Mouse (Mus musculus) brain, adult 2 months (tissue): Measurements from ENCODE around the gene Foxo6.
A peak's percentile ranks its signal among the peaks of the same experiment; 100 is the strongest.

Source experiments
- DNase-seq: peaks from one replicate; pipeline ENCODE4 v3.0.0; 2011; ENCODE audit warnings: low read depth, low spot score

Foxo6 gene

DNA sequence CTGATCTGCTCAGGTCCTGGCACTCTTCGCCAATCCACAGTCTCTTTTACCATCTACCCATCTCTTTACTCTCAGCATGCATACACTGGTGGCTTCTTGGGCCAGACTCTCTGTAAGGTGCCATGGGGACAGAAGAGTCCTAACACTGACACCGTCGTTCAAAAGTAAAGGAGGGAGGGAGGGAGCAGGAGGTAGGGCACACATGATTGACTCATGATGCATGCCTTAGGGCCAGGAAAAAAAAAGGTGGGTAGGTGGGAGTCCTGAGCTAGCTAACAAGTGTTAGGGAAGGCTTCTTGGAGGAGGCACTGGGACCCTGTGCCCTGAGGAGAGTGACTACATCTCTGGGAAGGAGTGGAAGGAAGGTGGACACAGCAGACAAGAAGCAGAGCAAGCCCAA, 1.9 kb downstream of the Foxo6 start:
- no peak for DNase-seq

DNA sequence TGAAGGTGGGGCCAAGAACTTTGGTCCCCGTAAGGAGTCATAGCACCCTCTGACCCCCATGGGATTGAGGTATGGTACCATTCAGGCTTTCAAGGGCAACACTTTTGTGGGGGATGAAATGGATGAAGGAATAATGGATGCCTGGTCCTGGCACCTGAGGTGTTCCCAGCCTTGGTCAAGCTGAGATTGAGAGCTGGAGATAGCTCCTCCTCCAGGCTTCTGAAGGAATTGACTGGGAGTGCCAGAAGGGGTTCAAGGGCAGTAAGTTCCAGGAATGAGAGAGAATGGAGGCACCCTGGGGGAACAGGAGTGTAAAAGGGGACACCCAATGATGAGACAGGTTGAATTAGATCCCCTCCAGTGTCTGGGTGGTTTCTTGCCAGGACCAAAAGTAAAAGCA, 3.0 kb downstream of the Foxo6 start:
- no peak for DNase-seq

DNA sequence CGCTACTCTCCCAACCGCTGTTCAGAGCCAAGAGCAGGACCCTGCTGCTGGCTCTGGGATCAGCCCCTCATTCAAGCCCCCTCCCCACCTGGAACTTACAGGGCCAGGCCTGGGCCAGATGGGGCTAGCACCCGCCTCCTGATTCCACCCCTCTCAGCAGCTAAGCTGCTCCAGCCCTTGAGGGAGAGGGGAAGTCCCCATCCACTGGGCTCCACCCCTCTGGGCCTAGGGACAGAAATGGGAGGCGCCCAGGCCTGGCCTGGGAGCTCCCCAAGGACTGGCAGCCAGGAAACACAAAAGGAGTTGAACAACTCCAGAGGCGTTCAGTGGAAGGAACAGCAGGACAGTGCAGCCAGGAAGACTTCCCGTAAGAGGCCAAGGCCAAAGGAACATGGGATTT, 4.0 kb downstream of the Foxo6 start:
- DNase-seq: peak; percentile 87

DNA sequence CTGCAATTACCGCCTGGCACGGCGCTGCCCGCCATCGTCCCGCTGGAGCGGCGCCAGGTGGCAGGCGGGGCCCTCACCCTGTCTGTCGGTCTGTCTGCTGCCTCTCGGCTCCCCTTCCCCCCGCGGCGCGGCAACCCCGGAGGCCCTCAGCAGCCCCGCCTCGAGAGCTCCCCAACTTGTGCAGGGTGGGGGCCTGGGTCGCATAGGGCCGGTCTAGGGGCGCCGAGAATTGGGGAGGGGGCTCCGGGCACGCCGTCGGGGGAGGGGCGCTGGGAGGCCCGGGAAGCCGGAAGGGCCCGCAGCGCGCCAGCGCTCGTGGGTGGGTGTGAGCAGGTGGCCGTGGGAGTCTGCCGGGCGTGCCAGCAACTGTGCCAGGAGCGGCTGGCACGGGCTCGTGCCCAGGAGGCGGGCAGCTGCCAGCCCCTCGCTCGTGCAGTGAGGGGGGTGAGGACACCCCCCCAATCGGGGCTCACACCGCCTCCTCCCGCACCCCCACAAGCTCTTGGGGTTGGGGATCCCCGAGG, 4.5 kb downstream of the Foxo6 start:
- DNase-seq: peak; percentile 83

DNA sequence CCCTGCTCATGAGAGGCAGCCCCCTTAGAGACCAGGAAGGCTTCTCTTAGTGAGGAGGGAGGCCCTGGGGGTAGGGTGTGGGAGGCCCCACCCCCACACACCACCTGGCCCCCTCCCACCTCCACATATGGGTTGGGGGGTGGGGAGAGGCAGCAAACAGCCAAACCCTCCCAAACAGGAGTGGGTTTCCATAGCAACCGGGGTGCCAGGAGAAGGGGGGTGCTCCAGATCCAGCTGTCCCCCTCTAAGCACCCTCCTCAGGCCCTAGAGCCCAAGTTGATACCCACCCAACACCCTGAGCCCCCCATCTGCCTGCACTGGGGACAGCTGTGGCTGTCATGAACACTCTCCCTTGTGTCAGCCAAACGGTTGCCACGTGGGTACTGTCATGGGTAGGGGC, 6.1 kb downstream of the Foxo6 start:
- DNase-seq: peak; percentile 45

DNA sequence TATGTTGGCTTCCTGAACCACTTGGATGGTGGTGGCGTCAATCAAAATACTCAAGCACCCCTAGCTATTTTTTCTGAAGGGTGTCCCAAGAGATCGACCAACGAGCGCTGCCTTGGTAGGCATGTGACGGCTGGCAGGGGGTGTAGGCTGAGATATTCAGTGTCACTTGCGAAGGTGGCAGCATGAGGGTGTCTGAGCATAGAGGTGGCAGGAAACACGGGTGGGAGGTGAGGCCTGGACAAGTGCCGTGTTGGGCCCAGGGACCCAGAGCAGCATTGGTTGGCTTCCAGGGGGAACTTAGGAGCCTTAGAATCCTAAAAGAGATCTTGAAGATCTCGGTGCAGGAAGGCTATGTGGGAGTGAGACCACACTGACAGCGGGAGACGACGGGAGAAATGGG, 6.7 kb downstream of the Foxo6 start:
- peak; percentile 72 for DNase-seq

DNA sequence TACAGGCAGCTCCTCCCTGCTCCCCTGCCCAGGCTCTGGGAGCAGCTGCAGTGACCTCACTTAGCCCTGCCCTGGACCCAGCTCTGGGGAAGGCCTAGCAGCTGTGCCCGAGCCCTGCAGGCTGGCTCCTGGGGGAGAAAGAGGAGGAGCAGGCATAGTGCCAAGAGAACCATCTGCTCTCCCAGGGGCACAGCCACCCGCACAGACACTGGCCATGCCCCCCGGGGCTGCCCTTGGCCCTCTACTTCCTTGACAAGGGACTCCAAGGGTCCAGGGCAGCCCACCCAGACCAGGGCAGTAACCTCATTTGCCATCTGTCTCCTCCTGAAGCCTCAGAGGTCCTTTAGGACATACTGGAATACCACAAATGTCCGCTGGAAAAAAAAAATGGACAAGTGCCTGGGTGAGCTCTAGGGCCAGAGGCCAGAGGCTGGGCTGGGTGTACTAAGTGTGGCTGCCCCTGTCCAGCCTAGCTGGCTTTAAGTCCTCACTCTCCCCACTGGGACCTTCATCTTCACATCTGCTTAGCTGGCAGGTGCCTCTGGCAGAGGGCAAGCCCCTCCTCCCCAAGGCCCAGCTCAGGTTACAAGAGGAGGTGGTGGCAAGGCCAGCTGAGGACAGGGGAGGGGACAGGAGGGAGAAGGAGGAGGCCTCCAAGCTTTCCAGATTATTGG, 9.8 kb downstream of the Foxo6 start:
- peak; percentile 78 for DNase-seq

DNA sequence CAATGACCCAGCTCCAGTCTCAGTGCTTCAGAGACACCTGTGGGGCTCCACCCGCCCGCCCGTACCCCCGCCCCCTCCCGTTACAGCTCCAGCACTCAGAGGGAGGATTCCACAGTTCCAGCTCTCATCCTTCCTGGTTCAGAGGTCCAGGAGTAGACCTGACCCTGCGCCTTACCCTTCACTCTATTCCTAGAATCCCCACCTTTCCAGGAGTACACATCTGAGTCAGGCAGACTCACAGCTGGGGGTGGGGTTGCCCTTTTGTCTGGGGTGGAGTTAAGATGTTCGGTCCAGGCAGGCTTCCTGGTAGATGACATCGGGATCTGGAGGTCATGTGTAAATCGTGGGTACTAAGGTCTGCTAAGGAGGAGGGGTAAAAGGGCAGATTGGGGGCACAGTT, 11.7 kb downstream of the Foxo6 start:
- DNase-seq: no peak

DNA sequence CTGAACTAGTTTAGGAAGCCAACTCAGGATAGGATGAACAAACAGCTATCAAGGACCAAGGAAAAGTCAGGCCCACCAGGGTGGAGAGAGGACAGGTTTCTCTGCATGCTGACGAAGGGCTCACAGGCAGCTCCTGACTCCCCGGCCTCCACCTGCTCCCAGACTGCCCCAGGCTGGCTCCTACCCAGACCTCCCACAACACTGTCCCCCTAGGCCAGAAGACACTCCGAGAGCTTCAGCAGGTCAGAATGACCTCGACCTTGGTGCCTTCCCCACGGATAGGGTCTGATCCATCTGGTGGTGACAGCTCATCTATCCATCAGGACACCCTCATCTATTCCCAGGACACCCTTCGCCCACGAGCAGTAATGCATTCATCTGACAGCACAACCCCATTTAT, 13.6 kb downstream of the Foxo6 start:
- no peak for DNase-seq

DNA sequence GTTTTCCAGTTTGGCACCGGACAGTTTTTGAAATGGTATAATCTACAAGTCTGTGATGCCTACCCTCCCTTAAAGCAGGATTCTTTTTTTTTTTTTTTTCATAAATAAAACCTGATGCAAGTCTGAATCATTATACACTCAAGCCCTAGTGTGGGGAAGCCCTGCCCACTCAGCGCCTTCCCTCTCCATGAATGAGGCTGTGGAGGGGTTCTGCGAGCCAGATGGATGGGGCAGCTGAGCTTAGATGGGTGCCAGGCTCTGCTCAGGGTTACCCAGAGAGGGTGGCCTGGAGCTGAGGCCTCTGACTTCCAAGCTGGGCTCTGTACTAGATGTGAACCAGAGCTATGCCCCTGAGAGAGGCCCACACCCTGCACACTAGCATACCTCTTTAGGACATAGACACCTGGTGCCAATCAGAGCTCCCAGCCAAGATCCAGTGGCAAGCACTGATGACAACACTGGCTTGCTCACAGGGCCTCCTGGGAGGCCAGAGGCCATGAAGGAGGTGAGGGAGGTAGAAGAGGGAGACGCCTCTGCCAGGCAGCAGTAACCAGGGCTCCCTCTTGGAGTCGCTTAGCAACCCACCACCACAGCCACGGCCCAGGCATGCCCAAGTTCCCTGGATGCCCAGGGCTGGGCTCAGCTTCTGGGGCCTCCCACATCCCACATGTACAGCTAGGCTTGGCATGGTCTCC, 15.1 kb downstream of the Foxo6 start:
- DNase-seq: peak; percentile 71

DNA sequence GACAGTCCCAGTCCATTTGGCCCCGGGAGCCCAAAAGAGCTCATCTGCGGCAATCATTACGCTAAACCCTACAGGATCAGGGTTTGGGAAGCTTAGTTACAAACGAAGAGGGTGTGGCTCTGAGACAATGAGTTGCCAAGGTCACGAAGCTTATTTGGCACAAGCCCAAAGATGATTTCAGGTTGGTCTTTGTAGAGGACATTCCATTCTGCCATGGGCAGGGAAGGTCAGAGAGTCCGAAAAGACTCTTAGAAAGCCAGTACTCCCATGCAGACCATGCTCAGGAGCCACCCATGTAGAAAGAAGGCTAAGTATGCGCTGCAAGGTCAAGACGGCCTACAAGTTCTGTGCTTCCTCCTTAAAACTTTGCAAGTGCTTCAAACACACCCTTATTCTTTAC, 15.9 kb downstream of the Foxo6 start:
- no peak for DNase-seq

DNA sequence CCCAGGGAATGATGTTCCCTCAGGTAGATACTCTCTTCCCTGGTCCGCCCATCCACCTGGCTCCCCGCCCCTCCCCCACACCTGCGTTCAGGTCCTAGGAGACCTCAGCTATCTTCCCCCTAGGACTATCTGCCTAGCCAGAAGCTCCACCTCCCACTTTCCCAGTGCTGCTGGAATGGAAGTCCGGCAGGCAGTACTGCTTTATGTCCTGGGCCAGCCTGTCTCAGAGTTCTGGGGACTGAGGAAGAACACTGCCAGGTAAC, 16.3 kb downstream of the Foxo6 start:
- no peak for DNase-seq

DNA sequence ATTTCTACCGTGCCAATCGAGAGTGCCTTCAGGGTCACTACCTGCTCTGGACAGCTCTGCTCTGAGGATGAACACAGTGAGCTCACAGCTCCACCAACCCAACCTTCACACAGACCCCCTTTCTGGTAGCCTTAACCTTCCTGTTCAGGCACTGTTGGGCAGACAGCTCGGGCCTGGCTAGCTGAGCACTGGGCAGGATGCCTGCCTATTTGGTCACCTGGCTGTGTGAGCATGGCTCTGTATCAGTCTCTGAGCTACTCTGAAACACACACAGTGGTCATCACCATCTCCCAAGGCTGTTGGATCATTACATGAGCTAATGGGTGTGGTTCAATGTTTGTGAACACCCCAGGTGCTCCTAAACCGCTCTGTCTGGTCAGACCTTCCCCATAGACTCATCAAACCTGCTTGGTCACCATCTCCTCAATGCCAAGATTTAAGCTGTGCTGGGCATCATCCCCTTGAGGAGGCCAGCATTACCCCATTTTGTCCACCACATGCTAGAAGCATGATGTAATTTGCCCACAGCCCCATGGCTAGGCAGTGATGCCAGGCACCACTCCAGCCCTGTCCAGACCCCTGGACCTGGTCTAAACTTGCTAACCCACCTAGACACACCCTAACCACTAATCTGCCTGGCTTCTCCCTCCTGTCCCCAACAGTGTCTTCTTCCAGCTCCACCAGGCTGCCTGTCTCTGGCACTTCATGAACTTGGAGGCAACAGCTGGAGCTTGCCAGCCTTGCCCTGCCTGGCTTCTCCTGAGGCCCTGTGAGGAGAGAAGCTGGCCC, 16.8 kb downstream of the Foxo6 start:
- DNase-seq: no peak

DNA sequence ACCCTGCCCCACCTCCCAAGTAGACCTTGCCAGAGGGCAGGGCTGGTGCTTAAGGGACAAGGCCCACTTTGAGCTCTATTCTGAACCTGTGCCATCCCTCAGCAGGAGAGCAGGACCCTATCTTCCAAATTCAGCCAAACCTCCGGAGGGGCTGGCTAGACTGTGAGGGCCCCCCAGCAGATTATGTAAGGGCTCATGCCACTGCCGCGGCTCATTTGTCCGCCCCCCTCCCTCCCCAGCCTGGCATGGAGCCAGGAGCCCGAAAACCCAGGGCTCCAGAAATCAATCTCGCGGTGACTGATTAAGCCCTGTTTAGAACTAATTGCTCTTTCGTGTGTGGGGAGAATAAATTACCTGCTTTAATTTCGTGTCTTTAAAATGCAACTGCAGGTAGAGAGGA, 17.7 kb downstream of the Foxo6 start:
- DNase-seq: no peak

DNA sequence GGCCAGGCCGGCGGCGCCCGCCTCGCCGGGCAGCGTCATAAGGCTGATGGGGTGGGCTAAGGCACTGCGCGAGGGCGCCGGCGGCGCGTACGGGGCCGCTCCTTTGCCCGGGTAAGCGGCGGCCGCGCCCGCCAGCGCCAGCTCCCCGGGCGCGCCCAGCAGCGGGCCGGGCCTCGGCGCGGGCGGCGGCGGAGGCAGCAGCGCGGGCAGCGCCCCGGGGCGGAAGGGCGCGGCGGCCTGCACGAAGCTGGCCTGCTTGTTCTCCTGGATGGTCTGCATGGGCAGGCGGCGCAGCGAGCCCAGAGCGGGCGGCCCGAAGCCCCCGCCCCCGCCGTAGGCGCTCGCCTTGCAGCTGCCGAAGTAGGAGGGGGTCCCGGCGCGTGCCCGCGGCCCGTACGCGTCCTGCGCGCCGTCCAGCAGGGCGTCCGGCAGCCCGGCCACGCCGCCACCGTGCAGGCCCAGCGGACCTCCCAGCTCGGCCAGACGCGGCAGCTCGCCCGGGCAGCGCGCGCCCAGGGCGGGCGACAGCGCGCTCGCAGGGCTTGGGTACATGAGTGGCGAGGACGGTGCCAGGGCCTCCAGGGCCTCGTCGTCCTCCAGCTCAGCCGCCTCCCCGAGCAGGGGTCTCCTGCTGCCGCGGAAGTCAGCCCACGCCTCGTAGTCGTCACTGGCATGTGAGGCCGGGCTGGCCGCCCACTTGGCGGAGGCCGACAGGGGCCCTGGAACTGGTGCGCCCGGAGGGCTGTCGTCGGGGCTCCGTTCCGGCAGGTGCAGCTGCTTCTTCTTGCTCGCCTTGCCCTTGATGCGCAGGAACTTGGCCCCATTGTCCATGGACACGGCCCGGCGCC, 18.7 kb downstream of the Foxo6 start:
- no peak for DNase-seq

DNA sequence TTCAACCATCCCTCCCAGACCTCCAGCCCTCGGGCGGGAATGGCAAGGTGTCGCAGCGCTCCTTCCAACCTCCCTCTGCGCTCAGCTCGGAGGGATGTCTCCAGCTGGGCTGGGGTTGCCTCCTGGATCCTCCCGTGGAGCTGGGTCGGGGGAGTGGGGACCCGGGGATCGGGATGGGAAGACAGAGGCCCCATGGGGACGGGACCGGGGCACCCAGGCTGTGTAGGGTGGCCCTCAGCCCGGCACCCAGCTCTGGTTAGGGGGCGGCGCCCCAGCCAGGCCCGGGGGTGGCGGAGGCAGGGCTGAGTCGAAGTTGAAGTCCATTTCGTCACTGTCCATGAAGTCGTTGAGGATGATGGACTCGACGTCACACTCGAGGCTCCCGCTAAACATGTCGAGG, 19.5 kb downstream of the Foxo6 start:
- DNase-seq: no peak

DNA sequence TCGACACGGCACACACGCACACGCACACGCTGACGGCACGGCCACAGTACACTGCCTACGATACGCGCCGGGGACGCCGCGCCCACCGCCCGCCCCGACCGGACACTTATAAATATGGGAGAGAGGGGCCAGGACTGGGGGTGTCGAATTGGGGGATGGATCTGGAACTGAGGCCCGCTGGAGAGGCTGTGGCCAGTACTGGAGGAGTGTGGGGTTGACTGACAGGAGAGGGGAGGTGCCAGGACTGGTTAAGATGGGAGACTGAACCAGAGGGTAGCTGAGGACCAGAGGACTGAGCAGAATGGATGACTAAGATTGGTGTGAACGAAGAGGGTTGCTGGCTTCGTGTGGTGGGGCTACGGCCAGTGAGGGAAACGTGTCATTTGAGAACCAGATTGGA, 20.0 kb downstream of the Foxo6 start:
- no peak for DNase-seq

DNA sequence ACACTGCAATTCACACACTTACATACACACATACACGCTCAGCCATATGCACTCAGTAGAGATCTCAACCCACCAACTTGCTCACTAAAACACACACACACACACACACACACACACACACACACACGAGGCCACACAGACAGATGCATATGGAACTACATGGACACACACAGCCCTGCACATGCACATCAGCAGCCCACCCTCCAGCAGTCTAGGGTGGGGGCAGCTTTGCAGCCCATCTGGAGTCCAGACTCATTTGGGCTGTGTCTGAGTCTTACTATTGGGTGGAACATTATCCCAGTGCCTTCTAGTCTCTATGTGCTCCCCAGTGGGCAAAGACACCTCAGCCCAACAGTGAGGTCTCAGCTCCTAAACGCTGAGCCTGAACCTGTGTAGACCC, 23.0 kb downstream of the Foxo6 start:
- no peak for DNase-seq

DNA sequence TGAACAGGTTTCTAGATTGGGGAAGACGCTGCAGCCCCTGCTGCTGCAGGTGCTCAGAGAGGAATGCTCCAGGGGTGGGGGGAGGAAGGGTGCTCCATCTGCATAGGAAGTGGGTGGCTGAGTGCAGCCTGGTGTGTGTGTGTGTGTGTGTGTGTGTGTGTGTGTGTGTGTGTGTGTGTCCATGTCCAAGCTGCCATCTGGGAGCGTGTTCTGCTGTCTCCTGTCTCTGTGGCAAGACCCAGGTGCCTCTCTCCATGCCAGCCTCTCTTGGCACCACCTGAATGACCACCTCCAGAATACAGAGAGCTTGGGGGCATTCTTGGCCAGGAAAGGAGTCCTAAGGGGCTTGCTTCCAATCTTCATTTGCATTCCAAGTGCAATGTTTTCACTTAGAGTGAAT, 24.4 kb downstream of the Foxo6 start:
- DNase-seq: peak; percentile 52

DNA sequence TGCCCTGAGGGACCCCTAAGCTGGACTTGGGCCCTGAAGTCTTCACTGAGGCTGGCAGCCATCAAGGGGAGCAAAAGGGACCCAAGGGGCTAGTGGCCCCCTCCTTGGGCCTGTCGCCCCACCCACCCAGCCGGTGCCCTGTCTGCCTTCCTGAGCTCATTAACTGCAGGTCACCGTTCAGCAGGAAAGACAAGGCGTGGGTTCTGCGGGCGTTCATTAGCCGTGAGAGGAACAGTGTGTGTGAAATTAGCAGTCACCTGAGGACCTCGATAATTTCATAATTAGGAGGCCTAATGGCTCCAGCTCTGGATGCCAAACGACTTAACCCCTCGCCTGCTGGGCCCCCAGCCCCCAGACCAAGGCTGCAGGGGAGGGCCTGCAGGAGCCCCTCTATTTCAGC, 24.9 kb downstream of the Foxo6 start:
- DNase-seq: no peak

DNA sequence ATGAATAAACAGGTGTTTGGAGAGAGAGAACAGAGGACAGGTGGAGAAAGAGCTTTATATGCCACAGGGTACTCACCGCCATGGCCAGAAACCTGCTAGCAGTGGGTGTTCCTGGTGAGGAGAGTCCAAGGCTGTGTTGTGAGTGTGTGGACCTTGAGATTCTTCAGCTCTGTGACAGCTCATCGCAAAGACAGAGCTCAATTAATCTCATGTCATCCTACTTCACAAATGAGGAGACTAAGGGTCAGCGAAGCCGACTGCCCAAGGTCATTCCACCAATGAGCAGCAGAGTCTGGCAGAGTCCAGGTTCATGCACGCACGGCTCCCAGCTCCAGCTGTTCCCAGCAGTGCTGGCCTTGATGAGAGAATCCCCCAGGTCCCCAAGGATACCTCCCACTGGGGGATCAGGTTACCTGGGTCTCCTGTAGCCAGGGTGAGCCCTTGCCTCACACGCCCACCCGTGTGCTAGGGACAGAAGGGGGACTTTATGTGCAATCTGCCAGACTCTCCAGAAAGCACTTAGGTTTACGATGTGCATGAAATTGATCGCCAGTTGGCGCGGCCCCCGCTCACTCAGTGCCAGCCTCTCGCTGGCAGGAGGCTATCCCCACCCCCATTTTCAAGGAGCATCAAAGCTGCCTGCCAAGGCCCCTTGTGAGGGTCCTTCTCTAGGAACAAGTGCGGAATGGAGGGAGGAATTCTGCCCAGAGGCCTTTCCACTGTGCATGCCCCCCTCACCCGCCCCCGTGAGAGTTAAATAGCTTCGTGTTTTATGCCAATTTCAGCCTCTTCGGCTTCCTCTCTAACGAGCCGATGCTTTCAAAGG, 27.6 kb downstream of the Foxo6 start:
- DNase-seq: peak; percentile 65
